Mouse (Mus musculus): ENCODE results near the gene Cldn6. TPM values are rescaled to one million over a fixed set of nuclear protein-coding genes. Genes with fewer than 3 reads are reported as not detected.

Cldn6 gene
- total RNA-seq, 2 experiments from 2014 or later = not detected

DNA sequence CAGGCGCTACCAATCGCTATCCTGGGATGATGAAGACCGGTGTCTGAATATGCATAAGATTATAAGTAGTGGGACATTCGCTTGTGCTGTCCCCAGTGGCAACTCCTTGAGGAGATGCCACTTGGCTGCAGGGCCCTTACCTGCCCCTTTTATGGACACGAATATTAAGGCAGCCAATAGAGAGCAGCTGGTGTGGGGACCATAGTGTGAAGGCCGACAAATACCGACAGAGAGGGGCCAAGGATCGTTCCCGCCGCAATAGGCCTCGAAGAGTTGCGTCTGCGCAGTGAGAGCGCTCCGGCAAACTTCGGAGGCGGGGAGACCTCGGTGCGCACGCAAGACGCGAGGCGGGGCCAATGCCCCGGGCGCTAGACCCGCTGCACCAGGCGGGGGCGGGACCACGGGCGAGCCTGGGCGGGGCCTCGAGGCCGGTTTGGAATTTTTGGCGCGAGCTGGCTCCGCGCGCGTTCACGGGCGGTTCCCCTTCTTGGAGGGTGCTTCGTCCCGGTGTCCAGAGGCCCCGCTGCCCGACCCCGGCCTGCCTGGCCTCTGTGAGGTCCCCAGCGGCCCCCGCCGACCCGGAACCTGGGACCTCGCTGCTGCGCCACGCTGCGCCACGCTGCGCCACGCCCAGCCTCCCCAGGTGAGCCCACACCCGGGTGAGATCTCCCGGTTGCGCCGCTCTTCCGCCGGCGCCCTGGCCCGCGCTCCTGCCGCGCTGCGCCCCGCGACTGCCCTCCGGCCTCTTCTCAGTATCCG lies 47.1 kb downstream of the Cldn6 start, which contains the start of gene Pkmyt1:
Gene Pkmyt1, plus strand, starts transcription at position 338 of the 759 bp plus-strand sequence.
- intact Hi-C loops (cut with DNase I) = no loop called here
- TF ChIP-seq CTCF (IDR thresholded peaks at IDR 0.05) = no peak; the same call in 1 of the 2 replicates
- Histone ChIP-seq H3K27ac (peak within 1 kb of the TSS; percentile 83), H3K4me3 (peak within 1 kb of the TSS; percentile 93)
- DNase-seq (ENCODE audit: extremely low spot score in 1 of 2, low spot score in 2 of 2) = peak; percentile 92 to 94

DNA sequence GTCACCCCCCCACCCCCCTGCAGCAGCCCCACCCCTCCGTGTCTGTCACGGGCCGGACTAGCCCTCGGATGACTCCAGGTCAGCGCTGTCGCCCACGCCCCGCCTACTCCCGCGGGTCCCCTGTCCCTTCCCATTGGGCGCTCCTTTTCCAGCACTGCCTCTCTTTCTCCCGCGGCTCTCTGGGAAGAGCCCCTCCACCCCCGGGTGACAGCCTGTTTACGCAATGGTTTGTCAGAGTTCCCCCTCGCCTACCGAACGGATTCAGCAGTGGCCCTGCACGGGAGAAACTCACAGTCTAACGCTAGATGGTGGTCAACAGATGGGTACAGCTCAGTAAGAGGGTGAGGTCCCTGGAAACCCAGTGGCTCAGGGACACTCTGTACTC lies 47.7 kb downstream of the Cldn6 start:
- TF ChIP-seq CTCF (IDR thresholded peaks at IDR 0.05) = no peak; the same call in 1 of the 2 replicates
- DNase-seq (ENCODE audit: extremely low spot score in 1 of 2, low spot score in 2 of 2) = no peak
- peak overlapping the region; percentile 93 for H3K4me3 ChIP-seq
- H3K27ac ChIP-seq = no peak overlapping the region; the same call in 1 of the 2 replicates
- intact Hi-C loops (cut with DNase I) = no loop called here

DNA sequence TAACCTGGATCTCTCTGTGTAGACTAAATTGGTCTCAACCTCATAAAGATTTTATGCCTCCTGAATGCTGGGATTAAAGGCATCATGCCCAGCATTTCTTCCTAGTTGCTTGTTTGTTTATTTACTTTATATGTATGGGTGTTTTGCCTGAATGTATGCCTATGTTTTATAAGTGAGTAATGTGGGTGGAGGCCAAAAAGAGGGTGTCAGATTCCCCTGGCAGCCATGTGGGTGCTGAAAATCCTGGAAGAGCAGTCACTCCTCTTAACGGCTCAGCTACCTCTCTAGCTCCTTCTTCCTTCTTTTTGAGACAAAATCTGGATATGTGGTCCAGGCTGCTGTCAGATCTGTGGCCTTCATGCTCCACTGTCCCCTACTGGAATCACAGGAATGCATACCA lies 51.4 kb downstream of the Cldn6 start:
- TF ChIP-seq CTCF (IDR thresholded peaks at IDR 0.05) = no peak
- Histone ChIP-seq H3K27ac (no peak overlapping the region), H3K4me3 (no peak overlapping the region)
- intact Hi-C loops (cut with DNase I) = no loop called here
- DNase-seq (ENCODE audit: extremely low spot score in 1 of 2, low spot score in 2 of 2) = no peak

Other genes with a start within 250 kb of the Cldn6 start
- not detected for gene Vmn2r117, start 199.6 kb upstream of the Cldn6 start, total RNA-seq (2021)
- 1 to 10 TPM; 6.8 TPM for gene Zfp213, start 115.0 kb upstream of the Cldn6 start, total RNA-seq (2021)
- gene Zfp13, start 79.8 kb upstream of the Cldn6 start, total RNA-seq (2021) = 10 to 100 TPM; 24.7 to 32.0 TPM
- not detected for gene Zscan10, start 78.4 kb upstream of the Cldn6 start, total RNA-seq (2021)
- gene Mmp25, start 34.0 kb upstream of the Cldn6 start, total RNA-seq (2021) = under 1 TPM; 0.07 to 0.12 TPM
- gene Bicdl2, start 18.7 kb upstream of the Cldn6 start, total RNA-seq (2021) = not detected
- gene Hcfc1r1, start 5.7 kb upstream of the Cldn6 start, total RNA-seq (2021) = 100 to 1,000 TPM; 127 to 129 TPM
- gene Thoc6, start 5.4 kb upstream of the Cldn6 start, total RNA-seq (2021) = 1 to 10 TPM; 5.5 to 7.2 TPM
- gene Tnfrsf12a, start 1.8 kb upstream of the Cldn6 start, total RNA-seq (2021) = 10 to 100 TPM; 10.3 to 14.3 TPM
- under 1 TPM in 1 of 2 experiments, not detected in 1; 0.23 TPM for gene Cldn9, start 4.8 kb downstream of the Cldn6 start, total RNA-seq (2021)
- gene 1520401A03Rik, start 43.5 kb downstream of the Cldn6 start, total RNA-seq (2021) = under 1 TPM; 0.23 to 0.32 TPM
- gene Pkmyt1, start 47.1 kb downstream of the Cldn6 start, total RNA-seq (2021) = 1 to 10 TPM; 4.3 TPM
- 10 to 100 TPM; 50.9 to 56.0 TPM for gene Paqr4, start 61.6 kb downstream of the Cldn6 start, total RNA-seq (2021)
- gene Kremen2, start 66.6 kb downstream of the Cldn6 start, total RNA-seq (2021) = under 1 TPM; 0.68 TPM
- 100 to 1,000 TPM; 425 to 428 TPM for gene Flywch1, start 92.4 kb downstream of the Cldn6 start, total RNA-seq (2021)
- gene Flywch2, start 106.8 kb downstream of the Cldn6 start, total RNA-seq (2021) = 10 to 100 TPM; 11.9 to 13.7 TPM
- 100 to 1,000 TPM; 671 to 678 TPM for gene Srrm2, start 111.3 kb downstream of the Cldn6 start, total RNA-seq (2021)
- 100 to 1,000 TPM; 337 to 365 TPM for gene Elob, start 149.9 kb downstream of the Cldn6 start, total RNA-seq (2021)
- gene Prss33, start 156.8 kb downstream of the Cldn6 start, total RNA-seq (2021) = not detected
- not detected for gene Prss32, start 164.6 kb downstream of the Cldn6 start, total RNA-seq (2021)
- 1 to 10 TPM; 1.1 to 2.2 TPM for gene Prss41, start 164.9 kb downstream of the Cldn6 start, total RNA-seq (2021)
- not detected for gene Prss21, start 188.8 kb downstream of the Cldn6 start, total RNA-seq (2021)
- not detected for gene Dcpp1, start 201.6 kb downstream of the Cldn6 start, total RNA-seq (2021)
- gene Dcpp2, start 201.6 kb downstream of the Cldn6 start, total RNA-seq (2021) = not detected
- not detected for gene Dcpp3, start 238.2 kb downstream of the Cldn6 start, total RNA-seq (2021)